Mouse (Mus musculus): Measurements from ENCODE around the gene Six4. TPM values are rescaled to one million over a fixed set of nuclear protein-coding genes. Genes with fewer than 3 reads are reported as not detected.
"Not testable (repeated sequence)": the region's sequence is repeated elsewhere in the genome, so short reads cannot be mapped to it uniquely, and the experiment has no call there.

Six4 gene
- 0.30 TPM in 1 of 2 replicates, not detected in the other for polyA plus RNA-seq (2012; ENCODE audit: insufficient read depth, low replicate concordance)

GRCm38 (mm10) chr12:73113196-73113595 is at the start of gene Six4:
TSS of gene Six4 (minus strand) at chr12:73113456.
- TF ChIP-seq FLI1 (IDR thresholded peaks at IDR 0.05; ENCODE audit: low read length) (no peak), GATA1 (IDR thresholded peaks at IDR 0.05; ENCODE audit: borderline replicate concordance, low read length) (no peak)
- H3K4me1 ChIP-seq = peaks cover 55% of the 10 kb centered on the region
- H3K27me3 ChIP-seq (replicated peaks) = peaks cover 57% of the 10 kb centered on the region
- H3K9me3 ChIP-seq = no peaks in the 10 kb centered on the region
- peak within 1 kb of the TSS; percentile 97 for H3K4me3 ChIP-seq (replicated peaks)
- H3K36me3 ChIP-seq (replicated peaks; ENCODE audit: low read length) = peaks cover 22% of the 10 kb centered on the region

GRCm38 (mm10) chr12:73162408-73163181 is 49.3 kb upstream of the Six4 start:
- Histone ChIP-seq H3K9me3 (peaks cover 9% of the 10 kb centered on the region), H3K4me1 (peaks cover 21% of the 10 kb centered on the region), H3K27me3 (replicated peaks) (no peaks in the 10 kb centered on the region), H3K4me3 (replicated peaks) (no peak overlapping the region), H3K36me3 (replicated peaks; ENCODE audit: low read length) (peaks cover 31% of the 10 kb centered on the region)
- TF ChIP-seq FLI1 (IDR thresholded peaks at IDR 0.05; ENCODE audit: low read length) (no peak), GATA1 (IDR thresholded peaks at IDR 0.05; ENCODE audit: borderline replicate concordance, low read length) (no peak)

DNA sequence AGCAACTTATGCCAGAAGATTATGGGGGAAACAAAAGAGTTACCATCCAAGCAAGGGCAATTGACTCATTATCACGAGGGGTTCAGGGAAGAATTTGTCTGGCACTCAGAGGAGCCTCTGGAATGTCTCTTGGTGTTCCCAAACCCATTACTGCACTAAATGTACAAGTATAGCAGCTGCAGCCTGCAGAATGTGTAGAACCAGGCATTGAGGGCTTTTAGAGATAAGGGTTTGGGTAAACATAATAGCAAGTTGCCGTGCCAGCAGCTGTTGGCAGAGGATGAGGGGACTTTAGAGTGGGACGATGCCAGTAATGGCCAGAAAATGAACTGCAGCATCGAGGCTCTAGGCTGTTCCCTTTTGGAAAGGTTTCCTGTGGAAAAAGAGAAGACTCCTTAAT is 47.1 kb upstream of the Six4 start:
- no peak overlapping the region for H3K4me3 ChIP-seq (replicated peaks)
- H3K9me3 ChIP-seq = peaks cover 1% of the 10 kb centered on the region
- H3K4me1 ChIP-seq = peaks cover 17% of the 10 kb centered on the region
- H3K36me3 ChIP-seq (replicated peaks; ENCODE audit: low read length) = peaks cover 21% of the 10 kb centered on the region
- H3K27me3 ChIP-seq (replicated peaks) = no peaks in the 10 kb centered on the region
- TF ChIP-seq FLI1 (IDR thresholded peaks at IDR 0.05; ENCODE audit: low read length) = no peak
- no peak for TF ChIP-seq GATA1 (IDR thresholded peaks at IDR 0.05; ENCODE audit: borderline replicate concordance, low read length)

- H3K27me3 ChIP-seq (replicated peaks) = no peaks in the 10 kb centered on the region
- H3K9me3 ChIP-seq = no peaks in the 10 kb centered on the region
- TF ChIP-seq GATA1 (IDR thresholded peaks at IDR 0.05; ENCODE audit: borderline replicate concordance, low read length) (no peak), FLI1 (IDR thresholded peaks at IDR 0.05; ENCODE audit: low read length) (no peak)
- no peaks in the 10 kb centered on the region for H3K36me3 ChIP-seq (replicated peaks; ENCODE audit: low read length)
- no peaks in the 10 kb centered on the region for H3K4me1 ChIP-seq
- no peak overlapping the region for H3K4me3 ChIP-seq (replicated peaks)
Measured at GRCm38 (mm10) chr12:73154150-73154549, 40.9 kb upstream of the Six4 start.

DNA sequence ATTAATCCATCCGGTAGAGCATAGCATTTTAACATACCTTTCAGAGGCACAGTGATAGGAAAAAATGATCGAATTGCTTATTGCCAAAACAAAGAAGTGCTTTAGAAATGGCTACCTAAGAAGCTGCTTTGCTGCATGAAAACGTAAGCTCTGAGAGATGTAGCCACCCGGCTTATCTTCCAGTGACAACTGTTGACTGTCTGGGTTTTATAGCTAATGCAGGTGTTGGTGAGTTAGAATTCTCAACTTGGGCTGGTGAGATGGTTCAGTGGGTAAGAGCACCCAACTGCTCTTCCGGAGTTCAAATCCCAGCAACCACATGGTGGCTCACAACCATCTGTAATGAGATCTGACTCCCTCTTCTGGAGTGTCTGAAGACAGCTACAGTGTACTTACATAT is 37.8 kb upstream of the Six4 start:
- H3K4me3 ChIP-seq (replicated peaks); H3K36me3 ChIP-seq (replicated peaks; ENCODE audit: low read length); H3K27me3 ChIP-seq (replicated peaks); H3K9me3 ChIP-seq: not testable (repeated sequence)
- peaks cover 16% of the 10 kb centered on the region for H3K4me1 ChIP-seq

- Histone ChIP-seq H3K4me3 (replicated peaks) (no peak overlapping the region), H3K36me3 (replicated peaks; ENCODE audit: low read length) (peaks cover 28% of the 10 kb centered on the region), H3K4me1 (peaks cover 26% of the 10 kb centered on the region), H3K27me3 (replicated peaks) (no peaks in the 10 kb centered on the region), H3K9me3 (no peaks in the 10 kb centered on the region)
- TF ChIP-seq GATA1 (IDR thresholded peaks at IDR 0.05; ENCODE audit: borderline replicate concordance, low read length) = no peak
- TF ChIP-seq FLI1 (IDR thresholded peaks at IDR 0.05; ENCODE audit: low read length) = no peak
Measured at GRCm38 (mm10) chr12:73147236-73147635, 34.0 kb upstream of the Six4 start.

GRCm38 (mm10) chr12:73140732-73141131 is 27.5 kb upstream of the Six4 start:
- no peak overlapping the region for H3K4me3 ChIP-seq (replicated peaks)
- peaks cover 24% of the 10 kb centered on the region for H3K4me1 ChIP-seq
- TF ChIP-seq GATA1 (IDR thresholded peaks at IDR 0.05; ENCODE audit: borderline replicate concordance, low read length) = no peak
- no peak for TF ChIP-seq FLI1 (IDR thresholded peaks at IDR 0.05; ENCODE audit: low read length)
- H3K9me3 ChIP-seq = no peaks in the 10 kb centered on the region
- no peaks in the 10 kb centered on the region for H3K27me3 ChIP-seq (replicated peaks)
- peaks cover 33% of the 10 kb centered on the region for H3K36me3 ChIP-seq (replicated peaks; ENCODE audit: low read length)

DNA sequence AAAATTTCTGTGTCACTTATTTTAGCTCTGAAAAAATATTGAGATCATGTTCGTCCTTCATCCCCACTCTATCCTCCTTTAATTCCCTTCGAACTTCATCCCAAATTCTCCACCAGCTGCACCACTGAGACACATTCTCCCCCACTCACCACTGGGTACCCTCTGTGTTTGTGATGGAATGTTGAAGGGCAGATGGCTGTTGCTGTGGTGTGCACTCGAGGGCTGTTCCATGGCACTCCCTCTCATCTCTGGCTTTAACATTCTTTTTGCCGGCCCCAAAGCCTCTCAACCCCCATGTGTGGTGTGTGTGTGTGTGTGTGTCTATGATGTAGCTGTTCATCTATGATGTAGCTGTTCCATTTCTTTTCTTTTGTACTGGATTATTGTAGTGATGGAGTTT is 12.0 kb upstream of the Six4 start:
- TF ChIP-seq FLI1 (IDR thresholded peaks at IDR 0.05; ENCODE audit: low read length) (no peak), GATA1 (IDR thresholded peaks at IDR 0.05; ENCODE audit: borderline replicate concordance, low read length) (no peak)
- no peaks in the 10 kb centered on the region for H3K27me3 ChIP-seq (replicated peaks)
- peak overlapping the region; percentile 81 for H3K4me3 ChIP-seq (replicated peaks)
- no peaks in the 10 kb centered on the region for H3K36me3 ChIP-seq (replicated peaks; ENCODE audit: low read length)
- H3K9me3 ChIP-seq = no peaks in the 10 kb centered on the region
- peaks cover 34% of the 10 kb centered on the region for H3K4me1 ChIP-seq

GRCm38 (mm10) chr12:73123093-73124041 is 10.1 kb upstream of the Six4 start, which contains the start of gene Mnat1:
TSS of gene Mnat1 (plus strand) at chr12:73123717.
- Histone ChIP-seq H3K9me3 (no peaks in the 10 kb centered on the region), H3K4me3 (replicated peaks) (peak within 1 kb of the TSS; percentile 98), H3K27me3 (replicated peaks) (no peaks in the 10 kb centered on the region), H3K4me1 (peaks cover 34% of the 10 kb centered on the region), H3K36me3 (replicated peaks; ENCODE audit: low read length) (no peaks in the 10 kb centered on the region)
- no peak for TF ChIP-seq GATA1 (IDR thresholded peaks at IDR 0.05; ENCODE audit: borderline replicate concordance, low read length)
- no peak for TF ChIP-seq FLI1 (IDR thresholded peaks at IDR 0.05; ENCODE audit: low read length)
